9 mouse cellular contexts compared by ENCODE assay signal in genomic region chr16:43362651-43363300, GRCm38 (mm10).
DNase-seq lines count a peak whose midpoint lies in the region; ATAC-seq and TF ChIP-seq lines count a peak whose summit lies in the region.
"Had no signal": no experiment of that assay in that cellular context is flagged by ENCODE, and none has a peak within 500 bp of the region (broad histone marks: within the 10 kb centered on the region; RNA-seq: fewer than 3 reads in every experiment).

No protein-coding gene starts in this region.

- WGBS in forebrain, embryonic 12.5 days, result 76% methylated on average over 9 of the region's 9 CpGs
- 59% methylated on average over 9 of the region's 9 CpGs for WGBS in forebrain, embryonic 16.5 days
- 56% methylated on average over 9 of the region's 9 CpGs for WGBS in forebrain, postnatal 0 days
- WGBS in liver, embryonic 11.5 days, result 66% methylated on average over 9 of the region's 9 CpGs

- H3K9me3 ChIP-seq in forebrain, embryonic 12.5 days, result no peaks in the 10 kb centered on the region
- no peaks in the 10 kb centered on the region for H3K9me3 ChIP-seq in forebrain, embryonic 16.5 days (ENCODE audit: control insufficient read depth, low read length)
- H3K9me3 ChIP-seq in forebrain, postnatal 0 days (ENCODE audit: low read length), result no peaks in the 10 kb centered on the region
- no peaks in the 10 kb centered on the region for H3K9me3 ChIP-seq in liver, embryonic 11.5 days (ENCODE audit: control insufficient read depth, low read length)
- H3K9me3 ChIP-seq: G1E had no signal

- no peak overlapping the region for H3K9ac ChIP-seq in forebrain, embryonic 12.5 days
- no peak overlapping the region for H3K9ac ChIP-seq in forebrain, embryonic 16.5 days (replicated peaks; ENCODE audit: low read depth, low read length)
- H3K9ac ChIP-seq in forebrain, postnatal 0 days, result no peak overlapping the region
- H3K9ac ChIP-seq in liver, embryonic 11.5 days (ENCODE audit: low read depth, low read length), result no peak overlapping the region

- no peaks in the 10 kb centered on the region for H3K27me3 ChIP-seq in forebrain, embryonic 12.5 days
- no peaks in the 10 kb centered on the region for H3K27me3 ChIP-seq in forebrain, embryonic 16.5 days (replicated peaks; ENCODE audit: control insufficient read depth, insufficient read depth, low read length)
- no peaks in the 10 kb centered on the region for H3K27me3 ChIP-seq in forebrain, postnatal 0 days (ENCODE audit: insufficient read depth, low read length)
- H3K27me3 ChIP-seq in liver, embryonic 11.5 days (replicated peaks; ENCODE audit: control insufficient read depth, insufficient read depth, low read length), result no peaks in the 10 kb centered on the region

- peak; percentile 63 to 74 for DNase-seq in adrenal gland, adult 18-20 months (ENCODE audit: low spot score in 2 of 2)
- no peak for DNase-seq in forebrain, postnatal 0 days
- DNase-seq in liver, embryonic 11.5 days (ENCODE audit: low spot score), result no peak
- DNase-seq in right cerebral cortex, postnatal 14 days, result peak; percentile 10
- DNase-seq in B cell, adult 2 months, result no peak

- H3K36me3 ChIP-seq in forebrain, embryonic 12.5 days (replicated peaks), result no peaks in the 10 kb centered on the region
- H3K36me3 ChIP-seq in forebrain, embryonic 16.5 days (ENCODE audit: control insufficient read depth, insufficient read depth), result no peaks in the 10 kb centered on the region
- H3K36me3 ChIP-seq in forebrain, postnatal 0 days (ENCODE audit: insufficient read depth), result no peaks in the 10 kb centered on the region
- no peaks in the 10 kb centered on the region for H3K36me3 ChIP-seq in liver, embryonic 11.5 days (ENCODE audit: control insufficient read depth, insufficient read depth, low read length)
- H3K36me3 ChIP-seq: G1E had no signal

- TF ChIP-seq CTCF in forebrain, postnatal 0 days (IDR thresholded peaks at IDR 0.05; ENCODE audit: low read depth), result no peak

- H3K4me1 ChIP-seq in forebrain, embryonic 12.5 days, result peaks cover 15% of the 10 kb centered on the region
- H3K4me1 ChIP-seq in forebrain, embryonic 16.5 days (replicated peaks; ENCODE audit: control insufficient read depth, insufficient read depth, low read length), result peaks cover 9% of the 10 kb centered on the region
- 0 out of 2 replicates have a peak, but pooled peaks cover 5% of the 10 kb centered on the region for H3K4me1 ChIP-seq in forebrain, postnatal 0 days (ENCODE audit: insufficient read depth)
- no peaks in the 10 kb centered on the region; the same call in 1 of the 2 replicates for H3K4me1 ChIP-seq in liver, embryonic 11.5 days (replicated peaks; ENCODE audit: control insufficient read depth, insufficient read depth, low read length)

- no peak overlapping the region for H3K27ac ChIP-seq in forebrain, embryonic 12.5 days
- H3K27ac ChIP-seq in forebrain, embryonic 16.5 days (ENCODE audit: low read length), result no peak overlapping the region
- H3K27ac ChIP-seq in forebrain, postnatal 0 days (ENCODE audit: low read depth, low read length), result 0 out of 2 replicates have a peak overlapping the region, but pooled peaks have one; percentile 40
- H3K27ac ChIP-seq in liver, embryonic 11.5 days (ENCODE audit: low read depth, low read length), result no peak overlapping the region

- H3K4me2 ChIP-seq in forebrain, embryonic 12.5 days, result no peak overlapping the region
- no peak overlapping the region for H3K4me2 ChIP-seq in forebrain, embryonic 16.5 days (ENCODE audit: low read length)
- H3K4me2 ChIP-seq in forebrain, postnatal 0 days (ENCODE audit: low read depth), result no peak overlapping the region
- no peak overlapping the region for H3K4me2 ChIP-seq in liver, embryonic 11.5 days

- no peak overlapping the region for H3K4me3 ChIP-seq in forebrain, embryonic 12.5 days (replicated peaks)
- H3K4me3 ChIP-seq in forebrain, embryonic 16.5 days (replicated peaks; ENCODE audit: low read length), result no peak overlapping the region
- no peak overlapping the region for H3K4me3 ChIP-seq in forebrain, postnatal 0 days (ENCODE audit: low read depth, low read length)
- no peak overlapping the region for H3K4me3 ChIP-seq in liver, embryonic 11.5 days (ENCODE audit: low read depth, low read length)

- 0 out of 2 replicates have a peak, but pooled peaks have one; percentile 36 for ATAC-seq in forebrain, embryonic 12.5 days (ENCODE audit: low FRiP score)
- no peak for ATAC-seq in forebrain, embryonic 16.5 days
- peak; percentile 62 for ATAC-seq in forebrain, postnatal 0 days
- ATAC-seq in hematopoietic stem cell, adult 5-6 weeks (replicated peaks in 1 of 2; ENCODE audit: insufficient read depth in 1 of 2, low FRiP score in 2 of 2, low TSS enrichment in 1 of 2, low read depth in 1 of 2, poor library complexity in 2 of 2, severe bottlenecking in 2 of 2), result peak; percentile 39 to 74
- peak; percentile 71 for ATAC-seq in liver, embryonic 11.5 days (replicated peaks; ENCODE audit: low FRiP score)

Comparison
In these comparisons a context has a peak if more than half of its experiments do, and no peak if none do; other contexts are left out.
1. DNase-seq: peak in adrenal gland, adult 18-20 months (2 of 2) and right cerebral cortex, postnatal 14 days (single experiment); none in forebrain, postnatal 0 days (single experiment), liver, embryonic 11.5 days (single experiment) and B cell, adult 2 months (0 of 2).